Mouse (Mus musculus): ENCODE data around the gene Tspo. TPM values are rescaled to one million over a fixed set of nuclear protein-coding genes. Genes with fewer than 3 reads are reported as not detected.

The Tspo gene
- total RNA-seq (2021) = 10 to 100 TPM; 30.3 to 33.8 TPM
- long read RNA-seq, experiment 1, transcript Tspo-201 (4 exons, 837 nt) = major isoform, 30 of 33 reads
- long read RNA-seq, experiment 1, partial matches to known transcripts = 0 of 33 reads
- long read RNA-seq, experiment 1, other reads (novel, unspliced or antisense) = 3 of 33 reads
- long read RNA-seq, experiment 2, transcript Tspo-201 (4 exons, 837 nt) = major isoform, 29 of 34 reads
- long read RNA-seq, experiment 2, partial matches to known transcripts = 3 of 34 reads
- long read RNA-seq, experiment 2, other reads (novel, unspliced or antisense) = 2 of 34 reads

DNA sequence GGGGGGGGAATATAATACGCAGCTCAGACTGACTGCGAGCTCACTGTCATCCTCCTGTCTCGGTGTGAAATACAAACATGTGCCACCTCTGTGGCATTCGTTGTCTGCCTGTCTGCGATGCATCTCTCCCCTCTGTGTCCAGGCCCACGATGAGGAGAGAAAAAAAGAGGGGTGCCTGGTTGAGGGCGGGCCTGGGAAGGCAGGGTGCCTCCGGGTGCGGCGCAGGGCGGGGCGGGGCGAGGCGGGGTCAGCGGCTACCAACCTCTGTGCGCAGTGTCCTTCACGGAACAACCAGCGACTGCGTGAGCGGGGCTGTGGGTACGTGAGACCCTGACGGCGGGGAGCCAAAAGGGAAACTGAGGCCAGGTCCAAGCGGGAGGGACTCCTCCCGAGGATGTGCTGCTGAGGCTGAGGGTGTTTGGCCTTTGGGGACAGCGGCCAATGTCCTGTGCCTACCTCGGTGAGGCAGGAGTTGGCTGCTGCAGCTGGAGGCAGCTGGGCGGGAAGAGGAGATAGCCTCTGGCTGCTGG, at the start of gene Tspo, which contains the start of gene Mcat:
Gene Tspo (plus strand): TSS at position 266 of the 530 bp plus-strand sequence.
Gene Mcat (minus strand): TSS at position 461 of the 530 bp plus-strand sequence.
- peak; percentile 62 for DNase-seq

DNA sequence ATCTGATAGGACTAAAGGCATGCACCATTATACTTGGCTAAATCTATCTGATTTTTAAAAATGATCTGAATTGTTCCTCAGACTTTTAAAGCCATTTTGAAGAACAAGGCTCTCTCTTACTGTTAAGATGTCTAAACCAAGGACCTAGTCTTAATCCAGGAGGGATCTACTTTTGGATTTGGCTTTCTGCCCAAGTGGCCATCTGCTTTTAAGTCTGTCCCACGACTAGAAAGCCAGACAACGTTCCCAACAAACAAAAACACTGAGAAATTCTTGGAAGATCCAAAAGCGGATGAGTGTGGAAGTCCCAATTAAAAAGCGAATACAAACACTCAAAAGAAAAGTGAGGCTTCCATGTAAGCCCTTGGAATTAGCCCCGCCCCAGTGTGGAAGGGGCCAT, 48.4 kb upstream of the Tspo start:
- DNase-seq = no peak

DNA sequence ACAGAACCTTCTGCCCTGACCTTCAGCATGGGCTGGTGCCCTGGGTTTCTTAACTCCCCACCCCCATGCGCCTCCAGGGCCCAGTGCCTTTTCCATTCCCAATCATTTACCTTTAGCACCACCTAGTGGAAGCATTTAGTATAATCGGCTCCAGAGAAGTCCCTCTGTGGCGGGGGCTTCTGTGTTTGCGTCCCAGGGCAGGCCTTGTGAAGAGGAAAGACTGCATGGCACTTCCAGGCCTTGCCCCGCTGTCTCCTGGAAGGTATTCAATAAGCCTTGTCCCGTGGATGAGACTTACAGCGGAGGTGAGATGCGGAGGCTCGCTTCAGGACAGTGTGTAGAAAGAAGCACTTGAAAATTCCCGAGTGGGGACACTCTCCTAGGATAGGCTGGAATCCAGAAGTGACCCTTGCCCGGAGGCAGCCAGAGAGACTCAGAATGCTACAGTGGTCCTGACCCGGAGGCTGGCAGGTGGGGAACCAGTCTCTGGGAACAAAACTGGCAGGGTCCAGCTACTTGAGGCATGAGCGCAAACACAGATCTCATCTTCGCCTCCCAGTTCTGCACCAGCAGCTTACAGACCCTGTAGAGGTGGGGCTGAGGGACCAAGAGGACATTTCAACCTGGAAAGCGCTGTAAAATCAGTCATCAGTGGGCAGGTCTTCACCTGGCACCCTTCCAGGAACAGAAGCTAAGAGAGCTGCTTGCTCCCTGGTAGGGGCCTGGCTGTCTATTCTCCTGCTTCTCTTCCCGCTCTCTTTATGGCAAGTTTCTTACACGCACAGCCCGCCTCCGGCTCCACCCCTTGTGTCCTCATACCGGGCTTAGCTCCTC, 45.0 kb upstream of the Tspo start:
- DNase-seq = peak; percentile 55

DNA sequence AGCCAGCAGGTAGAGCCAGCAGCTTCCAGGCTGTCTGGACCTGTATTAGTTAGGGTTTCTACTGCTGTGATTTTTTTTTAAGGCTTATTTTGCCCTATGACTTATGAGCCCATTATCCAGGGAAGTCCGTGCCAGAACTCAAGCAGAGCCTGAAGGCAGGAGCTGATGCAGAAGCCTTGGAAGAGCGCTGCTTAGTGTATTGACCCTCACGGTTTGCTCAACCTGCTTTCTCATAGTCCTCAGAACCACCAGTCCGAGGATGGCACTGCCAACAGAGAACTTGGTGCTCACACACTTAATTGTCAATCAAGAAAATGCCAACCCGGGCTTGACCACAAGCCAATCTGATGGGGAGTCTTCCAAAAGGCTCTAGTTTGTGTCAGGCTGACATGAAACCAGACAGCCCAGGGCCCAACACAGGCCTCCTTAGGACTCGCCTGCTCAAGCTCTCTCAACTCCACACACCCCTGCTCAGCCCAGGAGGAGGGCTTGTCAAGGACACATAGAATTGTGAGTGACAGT, 42.5 kb upstream of the Tspo start:
- DNase-seq = no peak

DNA sequence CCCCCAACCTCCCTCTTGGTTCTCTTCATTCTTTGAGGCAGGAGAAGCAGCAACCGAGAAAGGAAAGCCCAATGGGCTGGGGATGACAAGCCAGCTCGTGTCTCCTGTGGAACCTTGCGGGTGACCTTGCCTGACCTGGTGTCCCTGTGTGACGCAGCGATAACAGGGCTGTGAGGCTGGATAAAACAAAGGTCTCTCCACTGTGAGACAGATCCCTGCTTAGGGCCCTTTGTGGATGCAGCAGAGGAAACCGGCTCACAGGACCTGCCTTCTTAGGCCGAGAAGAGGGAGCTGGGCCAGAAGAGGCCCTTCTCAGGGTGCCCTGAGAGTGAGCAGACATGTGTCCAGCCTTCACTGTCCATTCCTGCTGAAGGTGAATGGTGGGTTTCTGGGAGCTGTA, 40.2 kb upstream of the Tspo start:
- no peak for DNase-seq

DNA sequence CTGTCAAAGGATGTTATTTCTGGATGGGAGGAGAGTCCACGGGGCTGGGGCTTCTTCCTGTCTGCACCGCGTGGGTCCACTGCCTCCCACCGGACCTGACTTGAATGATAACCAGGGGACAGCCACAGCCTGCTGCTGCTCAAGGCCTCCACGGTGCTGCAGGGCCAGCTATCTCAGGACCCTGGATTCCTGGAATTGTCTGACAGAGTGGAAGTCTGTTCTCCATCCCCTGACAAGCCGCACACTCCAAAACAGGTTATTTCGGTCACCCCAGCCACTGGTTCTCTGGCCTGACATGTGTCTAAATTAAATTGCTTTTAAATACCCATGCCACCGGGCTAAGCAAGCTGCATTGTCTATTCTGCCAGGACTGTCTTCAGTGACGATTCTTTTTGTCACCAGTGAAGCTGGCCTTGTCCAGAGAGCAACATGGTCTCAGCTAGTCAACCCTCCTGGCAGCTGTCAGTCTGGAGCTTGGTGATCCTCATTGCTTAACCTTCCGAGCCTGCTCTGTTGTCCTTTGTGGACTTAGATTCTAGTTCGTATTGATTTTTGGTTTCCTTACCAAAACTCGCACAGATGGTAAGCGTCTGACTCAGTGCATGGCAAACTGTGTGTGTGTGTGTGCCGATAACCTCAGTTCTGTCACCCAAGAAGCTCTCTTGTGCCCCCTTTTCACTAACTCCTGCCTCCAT, 39.6 kb upstream of the Tspo start:
- no peak for DNase-seq

DNA sequence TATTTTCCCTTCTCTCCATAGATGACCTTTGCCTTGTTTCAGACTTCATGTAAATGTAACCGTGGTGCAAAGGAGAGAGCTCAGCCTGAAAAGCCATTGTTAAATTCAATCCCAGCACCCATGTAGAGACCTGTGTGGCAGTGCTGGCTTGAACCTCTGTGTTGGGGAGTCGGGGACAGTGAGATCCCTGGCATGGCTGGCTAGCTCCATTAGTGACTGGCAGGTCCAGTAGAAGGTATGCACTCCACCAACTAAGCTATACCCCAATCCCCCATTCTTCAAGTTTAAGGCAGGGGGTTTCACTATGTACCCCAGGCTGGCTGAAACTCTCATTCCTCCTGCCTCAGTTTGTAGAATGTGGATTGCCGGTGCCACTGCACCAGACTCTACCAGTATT, 39.1 kb upstream of the Tspo start:
- DNase-seq = no peak

DNA sequence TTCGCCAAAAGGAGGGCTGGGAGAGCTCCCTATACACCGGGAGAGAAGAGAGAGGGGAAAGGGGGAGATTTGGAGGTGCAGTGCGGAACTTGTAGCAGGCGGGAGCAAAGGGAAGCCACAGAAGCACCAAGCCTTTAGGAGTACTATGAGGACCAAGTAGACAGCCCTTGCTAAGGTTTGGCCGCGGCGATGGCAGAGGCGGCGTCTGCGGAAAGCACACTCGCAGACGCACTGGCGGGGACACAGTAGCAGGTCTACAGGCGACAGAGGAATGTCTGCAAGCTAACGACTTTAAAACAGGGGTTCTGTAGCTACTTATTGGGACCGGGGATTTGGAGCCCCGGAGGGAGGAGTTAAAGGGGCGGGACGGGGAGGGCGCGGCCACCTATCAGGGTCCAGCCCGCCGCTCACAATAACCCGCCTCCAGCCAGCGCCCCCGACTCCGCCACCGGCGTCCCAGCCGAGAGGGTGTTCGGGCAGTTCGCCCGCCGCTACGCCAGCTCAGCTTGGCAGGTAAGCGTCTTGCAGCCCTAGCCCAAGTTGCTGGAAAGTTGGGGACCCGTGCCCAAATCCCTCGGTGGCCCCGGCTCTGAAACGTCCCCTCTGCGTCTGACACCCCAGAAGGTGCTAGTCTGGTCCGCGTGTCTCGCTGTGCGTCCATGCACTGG, 36.8 kb upstream of the Tspo start, which contains the start of gene Bik:
Gene Bik (plus strand): TSS at position 439 of the 668 bp plus-strand sequence.
- DNase-seq = peak; percentile 52

DNA sequence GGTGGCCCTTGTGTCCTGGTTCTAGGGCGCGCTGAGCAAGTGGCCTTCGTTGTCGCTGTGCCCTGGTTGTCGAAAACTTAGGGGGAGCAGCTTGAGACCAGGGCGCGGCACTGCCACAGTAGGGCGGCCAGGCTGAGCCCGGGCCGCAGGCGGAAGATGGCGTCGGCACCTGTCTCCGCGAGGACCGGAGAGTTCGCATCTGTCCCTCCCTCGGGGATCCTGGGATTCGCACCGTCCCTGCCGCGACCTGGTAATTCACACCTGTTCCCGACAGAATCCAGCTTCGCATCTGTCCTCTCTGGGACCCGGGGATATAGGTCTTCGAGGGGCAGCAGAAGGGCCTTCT, 36.3 kb upstream of the Tspo start:
- no peak for DNase-seq

DNA sequence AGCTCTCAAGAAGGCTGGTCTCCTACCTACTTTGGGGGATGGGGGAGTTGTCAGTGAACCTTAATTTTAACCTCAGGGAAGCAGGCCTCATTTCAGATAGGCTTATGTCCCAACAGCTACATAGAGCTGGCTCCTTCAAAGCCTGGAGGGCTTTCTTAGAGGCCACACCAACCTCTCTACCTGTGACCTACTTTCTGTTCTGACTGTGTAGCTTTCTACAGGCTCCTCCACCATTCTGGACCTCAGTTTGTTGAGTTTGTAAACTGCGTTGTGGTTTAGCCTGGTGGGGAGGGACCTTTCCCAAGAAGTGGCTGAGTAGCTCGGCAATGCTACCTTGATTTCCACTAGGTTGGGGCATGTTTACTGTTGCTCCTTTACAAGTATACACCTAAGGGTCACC, 35.6 kb upstream of the Tspo start:
- DNase-seq = no peak

DNA sequence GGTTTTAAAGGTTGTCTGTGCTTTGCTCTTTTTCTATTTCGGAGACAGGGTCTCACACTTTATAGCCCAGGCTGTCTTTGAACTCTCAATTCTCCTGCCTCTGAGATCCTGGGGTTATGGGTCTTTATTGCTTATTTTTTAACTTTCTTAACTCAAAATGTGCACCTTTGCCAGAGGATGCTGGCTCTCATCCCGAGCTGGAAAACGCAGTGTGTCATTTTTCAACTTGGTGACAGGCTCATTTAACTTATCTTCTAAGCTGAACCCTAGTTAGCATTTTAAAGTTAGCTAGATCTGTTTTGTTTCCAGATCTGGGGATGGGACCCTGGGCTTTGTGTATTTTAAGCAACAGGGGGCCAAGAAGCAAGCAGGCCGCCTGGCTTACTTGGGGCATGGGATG, 34.5 kb upstream of the Tspo start:
- DNase-seq = no peak

DNA sequence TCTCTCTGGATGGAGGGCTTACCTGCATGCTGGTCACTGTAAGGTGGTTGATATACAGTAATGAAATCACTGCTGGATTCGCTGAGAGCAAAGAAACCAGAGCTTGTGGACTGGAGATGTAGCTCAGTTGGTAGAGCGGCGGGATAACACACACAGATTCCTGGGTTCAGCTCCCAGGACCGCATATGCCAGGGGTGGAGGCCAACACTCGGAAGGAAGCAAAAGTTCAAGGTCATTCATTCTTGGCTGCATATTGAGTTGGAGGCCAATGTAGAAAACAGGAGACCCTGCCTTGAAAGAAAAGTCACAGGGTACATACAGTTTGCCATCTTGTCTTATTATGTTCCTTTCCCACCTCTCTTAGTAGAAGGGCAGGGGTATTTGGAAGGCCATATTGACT, 33.6 kb upstream of the Tspo start:
- no peak for DNase-seq

DNA sequence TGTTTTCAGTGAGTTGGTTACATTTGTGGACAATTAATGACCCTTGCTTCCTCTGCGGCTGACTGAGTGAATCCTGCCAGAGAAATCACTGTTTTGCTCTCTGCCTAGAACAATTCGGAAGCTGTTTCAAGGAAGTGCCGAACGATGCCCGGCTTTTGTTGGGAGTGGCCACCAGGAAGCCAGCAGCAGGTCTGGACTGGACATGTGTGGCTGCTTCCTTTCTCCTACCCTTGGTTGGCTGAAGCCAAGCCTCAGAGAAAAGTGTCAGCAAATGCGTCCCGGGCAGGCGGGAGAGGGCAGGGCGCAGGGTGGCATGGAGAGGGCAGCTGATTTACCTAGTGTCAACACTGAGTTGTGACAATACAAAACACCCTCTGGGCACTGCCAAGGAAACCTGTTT, 33.2 kb upstream of the Tspo start:
- DNase-seq = no peak

DNA sequence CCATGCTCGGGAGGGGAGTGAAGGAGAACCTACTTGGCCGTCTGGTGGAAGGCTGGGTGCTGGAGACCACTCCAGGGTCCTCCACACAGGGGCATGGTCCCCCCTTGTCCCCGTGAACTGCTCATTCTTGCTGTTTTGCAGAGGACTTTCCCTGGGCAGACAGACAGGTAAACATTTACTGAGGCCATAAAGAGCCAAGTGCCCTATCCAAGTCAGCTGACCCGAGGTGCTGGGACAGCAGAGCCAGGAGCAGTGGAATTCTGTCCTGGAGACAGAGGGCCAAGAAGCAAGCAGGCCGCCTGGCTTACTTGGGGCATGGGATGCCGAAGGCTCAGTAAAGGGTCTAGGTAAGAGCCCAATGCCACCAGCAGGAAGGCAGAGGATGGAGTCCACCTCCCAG, 32.7 kb upstream of the Tspo start:
- DNase-seq = no peak

DNA sequence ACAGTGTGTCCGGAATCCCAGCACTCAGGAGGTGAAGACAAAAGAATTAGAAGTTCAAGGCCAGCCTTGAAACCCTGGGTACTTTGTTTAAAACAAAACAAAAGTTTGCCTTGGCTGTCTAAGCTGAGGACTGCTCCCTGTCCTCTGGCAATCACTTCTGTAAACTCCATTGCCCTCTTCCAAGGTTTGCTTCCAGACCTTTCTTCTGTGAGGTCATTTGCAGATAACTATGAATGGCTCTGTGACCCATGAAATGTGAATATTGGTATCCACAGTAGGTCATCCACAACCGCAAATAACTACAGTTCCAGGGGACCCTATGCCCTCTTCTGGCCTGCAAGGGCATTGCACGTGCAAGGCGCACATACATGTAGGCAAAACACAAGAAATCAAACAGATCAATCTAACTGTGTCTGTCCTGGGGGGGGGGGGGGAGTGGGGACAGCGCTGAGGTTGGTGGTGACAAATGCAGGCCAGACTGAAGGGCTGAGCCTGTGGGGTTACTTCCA, 31.4 kb upstream of the Tspo start:
- DNase-seq = no peak

DNA sequence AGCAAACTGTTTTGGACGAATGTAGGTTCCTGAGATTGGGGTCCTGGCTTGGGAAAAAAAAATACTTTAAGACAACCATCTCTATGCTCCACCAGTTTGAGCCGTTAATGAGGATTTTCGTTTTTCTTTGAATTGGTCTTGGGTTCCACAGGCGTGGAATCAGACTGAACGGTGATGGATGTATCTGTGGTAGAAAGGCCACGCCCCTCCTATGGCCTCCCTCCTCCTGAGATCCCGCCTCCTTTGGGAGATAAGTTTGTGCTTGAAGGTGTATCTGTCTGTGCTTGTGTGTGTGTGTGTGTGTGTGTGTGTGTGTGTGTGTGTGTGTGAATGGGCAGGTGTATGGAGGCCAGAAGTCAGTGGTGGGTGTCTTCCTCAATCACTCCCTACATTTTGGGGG, 30.8 kb upstream of the Tspo start:
- DNase-seq = no peak

DNA sequence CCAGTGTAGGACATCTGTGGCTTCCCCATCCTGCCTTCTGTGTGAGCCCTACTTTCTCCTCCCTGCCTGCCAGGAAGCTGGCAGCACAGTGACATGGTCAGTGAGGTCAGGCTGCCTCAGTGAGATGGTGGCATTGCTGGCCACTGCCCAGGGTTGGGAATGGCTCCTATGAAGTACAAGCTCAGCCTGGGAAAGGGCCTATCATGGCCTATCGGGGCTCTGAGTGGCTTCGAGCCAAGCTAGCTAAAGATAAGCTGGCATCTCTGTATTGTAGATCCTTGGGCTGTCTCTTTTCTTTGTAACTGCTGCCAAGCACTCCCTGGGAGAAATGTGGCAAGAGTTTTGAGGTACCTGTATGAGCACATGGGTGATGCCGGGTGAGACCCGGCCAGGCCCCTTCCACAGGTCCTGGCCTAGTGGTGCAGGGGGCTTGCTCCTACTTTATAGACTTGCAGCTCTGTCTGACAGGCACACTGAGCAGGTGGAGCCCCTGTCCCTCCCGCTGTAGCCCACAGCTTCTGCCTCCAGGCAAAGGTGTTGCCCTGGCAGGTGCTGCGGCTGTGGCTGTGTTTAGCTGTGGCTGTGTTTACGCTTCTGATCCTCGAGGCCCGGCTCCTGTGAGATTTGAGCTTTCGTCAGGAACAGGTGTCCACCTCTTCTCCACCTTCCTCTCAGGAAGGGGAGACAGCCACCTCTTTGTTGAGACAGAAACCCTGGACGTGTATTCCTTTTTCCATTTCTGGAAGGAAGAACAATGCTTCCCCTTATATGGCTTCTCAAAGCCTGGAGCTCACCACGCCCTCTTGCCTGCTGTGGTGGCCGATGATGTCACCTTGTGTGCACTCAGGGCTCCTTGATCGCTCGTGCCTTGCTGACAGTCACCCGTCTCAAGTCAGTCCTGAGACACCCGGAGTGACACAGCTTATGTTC, 28.2 kb upstream of the Tspo start:
- DNase-seq = no peak

DNA sequence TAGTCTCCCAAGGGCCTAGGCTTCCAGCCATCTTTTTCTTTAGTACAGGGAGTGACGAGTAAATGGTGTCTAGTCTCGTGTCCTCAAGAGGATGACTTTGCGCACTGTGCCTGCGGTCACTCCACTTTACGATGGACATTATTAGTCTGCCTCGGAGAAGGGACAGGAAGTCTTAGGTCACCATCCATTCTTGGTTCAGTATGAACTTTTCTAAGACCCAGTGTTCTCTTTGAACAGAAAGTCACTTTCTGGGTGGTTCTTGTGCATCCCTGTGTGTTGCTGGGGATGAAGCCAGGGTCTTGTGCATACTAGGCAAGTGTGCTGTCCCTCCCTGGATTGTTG, 27.5 kb upstream of the Tspo start:
- no peak for DNase-seq

DNA sequence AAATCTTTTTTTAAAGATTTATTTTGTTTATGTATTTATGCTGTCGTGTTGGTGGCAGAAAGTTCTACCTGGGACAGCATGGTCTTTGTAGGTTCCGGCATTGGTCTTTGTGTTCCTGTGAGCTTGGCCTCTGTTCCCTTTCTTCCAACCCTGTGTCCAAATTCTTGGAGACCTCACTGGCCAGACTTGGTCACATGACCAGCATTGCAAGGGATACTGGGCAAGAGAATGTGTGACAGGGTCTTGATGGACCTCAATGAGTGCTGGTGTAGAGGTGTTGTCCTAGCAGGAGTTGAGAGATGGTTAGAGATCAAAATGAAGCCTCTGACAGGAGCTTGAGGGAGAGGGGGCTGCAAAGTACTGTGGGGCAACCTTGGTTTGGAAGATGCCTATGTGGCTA, 24.5 kb upstream of the Tspo start:
- no peak for DNase-seq

DNA sequence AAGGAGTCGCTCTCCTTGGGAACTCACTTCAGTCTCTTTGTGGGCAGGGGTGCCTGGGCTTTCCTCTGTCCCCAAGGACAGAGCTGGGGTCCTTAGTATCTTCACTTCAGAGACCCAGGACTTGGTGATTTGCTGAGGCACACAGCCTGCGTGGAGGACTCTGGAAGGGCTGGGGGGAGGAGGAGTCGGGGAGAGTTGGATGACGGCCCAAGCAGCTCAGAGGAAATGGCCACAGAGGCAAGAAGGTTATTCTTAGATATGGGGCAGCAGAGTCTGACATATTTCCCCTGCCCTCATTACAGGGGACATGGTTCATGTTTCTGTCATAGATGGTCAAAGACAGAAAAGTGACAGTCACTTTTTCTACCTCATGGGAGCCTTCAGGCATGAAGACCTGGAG, 23.5 kb upstream of the Tspo start:
- peak; percentile 64 for DNase-seq
